Mouse (Mus musculus) urinary bladder, adult 18-20 months (tissue): ENCODE data around the gene Rspry1.

Experiments
- DNase-seq, 2 experiments: peaks; one replicate each; pipeline ENCODE4 v3.0.0; 2022; ENCODE audit warnings: low spot score in 2 of 2, mixed read lengths in 2 of 2

Rspry1 gene

GRCm38 (mm10) chr8:94602471-94603131, 864 bp downstream of the Rspry1 start:
- peak; percentile 1 to 21 for DNase-seq

- no peak for DNase-seq
Measured at GRCm38 (mm10) chr8:94604030-94604429, 2.3 kb downstream of the Rspry1 start.

DNA sequence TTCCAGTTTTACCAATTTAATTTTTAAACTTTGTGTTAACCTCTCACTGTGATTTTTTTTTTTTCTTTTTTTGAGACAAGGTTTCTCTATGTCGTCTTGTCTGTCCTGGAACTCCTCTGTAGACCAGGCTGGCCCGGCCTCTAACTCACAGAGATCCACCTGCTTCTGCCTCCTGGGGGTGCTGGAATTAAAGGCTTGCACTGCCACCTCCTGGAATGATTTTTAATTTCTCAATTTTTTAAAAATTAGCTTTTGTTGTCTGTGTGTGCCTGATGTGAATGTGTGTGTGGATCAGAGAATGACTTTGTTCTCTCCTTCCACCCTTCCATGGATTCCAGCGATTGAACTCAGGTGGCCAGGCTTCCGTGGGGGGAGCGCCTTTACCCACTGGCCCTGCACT, 5.3 kb downstream of the Rspry1 start:
- no peak for DNase-seq

DNA sequence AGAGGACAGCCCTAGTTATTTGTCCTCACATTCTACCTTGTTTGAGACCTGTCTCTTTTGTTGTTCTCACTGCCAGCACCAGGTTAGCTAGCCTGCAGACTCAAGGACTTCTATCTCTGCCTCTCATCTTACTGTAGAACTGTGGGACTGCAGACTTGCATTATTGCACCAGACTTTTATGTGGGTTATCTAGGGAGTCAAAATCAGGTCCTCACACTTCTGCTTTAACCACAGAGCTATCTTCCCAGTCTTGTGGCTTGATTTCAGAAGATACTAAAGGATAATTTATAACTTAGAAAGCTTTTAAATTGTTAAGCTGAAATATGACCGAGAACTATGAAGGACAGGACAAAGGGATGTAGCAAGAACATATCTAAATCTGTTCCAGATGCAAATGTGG, 23.1 kb downstream of the Rspry1 start:
- no peak for DNase-seq

DNA sequence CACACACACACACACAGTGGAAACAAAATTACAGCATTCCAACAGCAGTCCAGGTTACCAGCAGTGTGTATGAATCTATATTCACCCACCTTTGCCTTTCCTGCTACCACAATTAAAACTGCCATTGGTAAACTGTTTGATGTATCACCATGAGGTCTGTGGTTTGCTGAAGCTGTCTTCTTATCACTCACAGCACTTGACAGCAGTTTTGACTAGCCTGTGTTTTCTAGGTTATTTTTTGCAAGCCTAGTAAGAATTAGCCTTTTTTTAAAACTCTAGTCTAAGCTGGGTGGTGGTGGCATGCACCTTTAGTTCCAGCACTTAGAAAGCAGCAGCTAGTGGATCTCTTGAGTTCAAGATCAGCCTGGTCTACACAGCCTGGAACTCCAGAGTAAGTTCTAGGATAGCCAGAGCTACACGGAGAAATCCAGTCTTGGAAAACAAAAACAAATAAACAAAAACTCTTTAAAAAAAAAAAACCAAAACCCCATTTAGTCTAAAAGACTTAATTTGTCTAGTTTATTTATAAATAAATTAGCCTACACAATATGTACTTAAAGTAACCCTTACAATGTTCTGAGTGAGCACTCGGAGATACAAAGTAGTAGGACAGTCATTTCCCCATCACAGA, 31.9 kb downstream of the Rspry1 start:
- no peak for DNase-seq

DNA sequence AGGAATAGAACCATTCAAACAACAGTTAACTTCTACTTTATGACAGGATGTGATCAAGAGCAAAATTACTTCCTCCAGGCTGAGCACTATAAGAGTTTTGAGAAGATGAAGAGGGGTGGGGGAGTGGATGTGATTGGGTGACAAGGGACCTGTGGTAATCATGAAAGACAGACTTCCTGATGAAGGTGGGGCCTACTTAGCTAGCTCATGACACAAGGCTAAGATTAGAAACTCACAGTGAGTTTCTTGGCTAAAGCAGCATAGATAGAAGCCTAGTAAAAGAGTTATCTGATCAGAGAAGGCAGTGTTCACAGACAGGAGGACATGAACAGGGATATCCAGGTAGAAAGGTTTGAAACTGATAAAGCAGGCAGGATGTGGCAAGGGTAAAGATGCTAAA, 32.5 kb downstream of the Rspry1 start:
- no peak for DNase-seq

GRCm38 (mm10) chr8:94641183-94641582, 39.4 kb downstream of the Rspry1 start:
- DNase-seq = no peak

- DNase-seq = no peak
Measured at GRCm38 (mm10) chr8:94641938-94642337, 40.2 kb downstream of the Rspry1 start.

DNA sequence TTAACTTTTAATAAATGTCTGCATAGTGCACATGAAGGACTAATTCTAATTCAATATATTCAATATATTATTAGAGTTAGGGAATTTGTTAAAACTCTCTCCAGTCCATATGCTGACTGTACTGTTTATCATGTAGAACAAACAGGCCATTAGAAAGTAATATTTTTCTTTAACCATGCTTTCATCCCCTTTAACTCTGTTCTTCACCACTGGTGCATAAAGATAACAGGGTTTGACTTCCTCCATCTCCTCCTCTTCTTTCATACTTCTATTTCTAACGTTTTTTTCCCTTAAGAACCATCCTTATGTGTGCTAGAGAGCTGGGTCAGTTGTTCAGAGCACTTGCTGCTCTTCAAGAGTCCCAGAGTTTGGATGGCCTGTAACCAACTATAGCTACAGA, 43.5 kb downstream of the Rspry1 start:
- DNase-seq = no peak

- DNase-seq = no peak
Measured at GRCm38 (mm10) chr8:94646165-94646564, 44.4 kb downstream of the Rspry1 start.

GRCm38 (mm10) chr8:94649496-94649895, 47.8 kb downstream of the Rspry1 start:
- DNase-seq = no peak

- no peak for DNase-seq
Measured at GRCm38 (mm10) chr8:94652951-94653350, 51.2 kb downstream of the Rspry1 start.

DNA sequence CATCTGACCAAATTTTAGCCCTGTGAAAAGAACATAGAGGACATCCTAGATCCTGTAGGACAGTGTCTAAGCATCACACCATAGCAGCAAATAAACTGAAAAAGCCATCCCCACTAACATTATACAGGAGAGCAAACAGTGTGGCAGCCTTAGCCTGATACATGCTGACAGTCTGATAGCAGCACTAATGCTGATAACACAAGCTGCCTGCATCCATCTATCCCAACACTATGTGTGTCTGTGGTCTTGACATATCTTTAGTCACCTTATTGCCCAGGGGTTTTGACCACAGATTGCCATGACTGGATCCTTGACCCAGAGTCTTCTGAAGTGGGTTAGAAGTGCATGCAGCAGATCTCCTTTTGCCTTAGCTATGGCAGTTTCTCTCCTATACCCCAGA, 53.3 kb downstream of the Rspry1 start:
- DNase-seq = no peak

GRCm38 (mm10) chr8:94658031-94658430, 56.3 kb downstream of the Rspry1 start:
- no peak for DNase-seq

GRCm38 (mm10) chr8:94660418-94660817, 58.7 kb downstream of the Rspry1 start:
- no peak for DNase-seq

DNA sequence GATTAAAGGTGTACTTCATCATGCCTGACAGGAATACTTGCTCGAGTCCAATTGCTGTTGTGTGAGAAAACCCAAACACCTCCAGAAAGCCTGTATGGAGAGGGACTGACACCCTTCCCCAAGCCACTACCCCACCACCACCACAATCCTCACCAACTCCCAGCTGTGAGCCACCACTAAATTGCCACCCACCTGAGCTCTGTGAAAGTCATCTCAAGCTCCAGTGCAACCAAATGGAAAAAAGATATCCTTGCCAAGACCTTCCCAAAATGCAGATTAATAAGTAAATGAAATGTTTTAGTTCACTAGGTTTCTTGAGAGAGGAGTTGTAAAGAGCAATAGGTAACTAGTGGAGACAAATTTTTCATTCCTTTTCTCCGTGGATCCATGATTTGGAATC, 63.0 kb downstream of the Rspry1 start:
- no peak for DNase-seq

DNA sequence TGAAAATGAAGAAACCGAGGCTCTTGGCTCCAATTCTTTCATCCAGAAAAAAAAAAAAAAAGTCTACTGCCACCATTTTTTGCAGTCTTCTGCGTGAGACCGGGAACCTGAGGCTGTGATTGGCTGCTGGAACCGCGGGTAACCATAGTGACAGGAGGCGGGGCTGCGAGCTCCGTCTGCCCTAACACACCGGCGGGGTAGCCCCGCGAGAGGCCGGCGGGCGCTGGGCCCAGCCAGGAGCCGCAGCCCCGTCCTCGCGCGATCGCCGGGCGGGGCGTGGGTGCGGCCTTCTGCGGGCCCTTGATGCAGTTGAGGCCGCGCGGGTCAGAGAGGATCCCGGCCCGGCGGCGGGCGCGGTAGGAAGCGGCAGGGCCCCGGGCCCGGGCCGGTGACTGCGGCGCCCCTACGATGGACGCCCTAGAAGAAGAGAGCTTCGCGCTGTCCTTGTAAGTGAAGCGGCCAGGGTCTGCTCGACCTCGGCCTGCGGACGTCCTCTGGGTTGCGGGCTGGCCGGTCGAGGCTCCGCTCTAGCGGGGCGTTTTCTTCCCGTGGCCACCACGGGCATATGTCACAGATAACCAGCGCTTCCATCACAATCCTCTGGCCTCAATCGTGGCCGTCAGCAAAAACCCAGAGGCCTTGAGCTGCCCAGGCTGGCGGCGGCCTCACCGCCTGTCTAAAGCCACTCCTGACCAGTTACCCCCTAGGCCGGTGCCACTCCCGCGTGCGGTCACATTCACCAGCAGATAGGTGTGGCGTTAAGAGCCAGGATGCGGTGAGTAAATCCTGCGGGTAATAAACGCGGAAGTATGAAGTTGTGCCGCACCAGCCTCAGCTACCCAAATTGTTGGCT, 64.9 kb downstream of the Rspry1 start, which contains the start of gene Arl2bp:
Gene Arl2bp, plus strand, starts transcription at position 145 of the 853 bp plus-strand sequence.
- peak; percentile 83 to 90 for DNase-seq

- no peak for DNase-seq
Measured at GRCm38 (mm10) chr8:94674384-94674783, 72.6 kb downstream of the Rspry1 start.

DNA sequence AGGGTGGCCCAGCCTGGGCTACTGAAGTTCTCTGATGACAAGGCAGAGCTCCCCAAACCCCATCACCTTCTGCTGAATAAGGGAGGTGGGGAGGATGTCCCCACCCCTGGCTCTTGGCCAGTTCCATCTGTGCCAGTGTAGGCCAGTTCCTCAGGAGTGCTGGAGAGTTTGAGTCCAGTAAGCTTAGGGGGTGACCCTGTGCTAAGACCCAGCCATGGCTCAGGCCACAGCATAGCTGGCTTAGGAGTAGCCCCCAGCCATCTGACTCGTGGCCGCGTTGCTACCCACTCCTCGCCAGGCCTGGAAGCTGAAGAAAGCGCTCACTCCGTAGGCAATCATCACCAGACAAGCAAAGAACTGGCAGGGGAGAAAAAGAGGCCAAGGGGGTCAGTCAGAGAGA, 74.2 kb downstream of the Rspry1 start:
- DNase-seq = no peak

DNA sequence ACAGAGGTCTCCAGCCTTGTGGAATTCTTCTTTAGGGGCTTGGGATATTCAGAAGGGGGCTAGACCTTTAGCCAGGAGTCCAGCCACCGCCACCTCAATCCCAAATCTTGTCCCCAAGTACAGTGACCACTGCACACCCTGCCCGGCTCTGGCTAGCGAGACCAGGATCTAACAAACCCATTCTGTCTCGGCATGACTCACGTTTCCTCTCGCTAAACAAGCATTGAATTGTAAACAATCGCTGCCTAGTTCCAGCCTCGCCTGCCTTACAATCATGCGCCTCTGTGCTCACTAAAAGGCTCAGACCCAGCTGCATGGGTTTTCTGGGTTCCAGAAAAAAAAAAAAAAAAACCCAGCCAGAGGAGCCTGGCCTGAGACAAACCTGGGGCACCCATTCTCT, 76.8 kb downstream of the Rspry1 start:
- peak in 1 of 2 experiments; percentile 65 for DNase-seq

DNA sequence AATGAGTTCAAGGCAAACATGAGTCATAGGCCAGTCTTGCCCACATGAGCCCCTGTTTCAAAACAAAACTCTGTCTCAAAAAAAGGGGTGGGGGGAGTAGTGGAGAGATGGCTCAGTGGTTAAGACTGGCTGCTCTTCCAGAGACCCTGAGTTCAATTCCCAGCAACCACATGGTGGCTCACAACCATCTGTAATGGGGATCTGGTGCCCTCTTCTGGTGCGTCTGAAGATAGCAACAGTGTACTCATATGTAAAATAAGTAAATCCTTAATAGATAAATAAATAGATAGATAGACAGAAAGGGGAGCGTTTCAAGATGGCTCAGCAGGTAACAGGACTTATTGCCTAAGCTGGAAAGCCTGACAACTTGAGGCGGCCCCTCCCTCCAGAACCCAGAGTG, 78.7 kb downstream of the Rspry1 start:
- no peak for DNase-seq

- peak in 1 of 2 experiments; percentile 84 for DNase-seq
Measured at GRCm38 (mm10) chr8:94682732-94683524, 81.2 kb downstream of the Rspry1 start.
